Mouse (Mus musculus) E14TG2a.4 (cell line): Measurements from ENCODE around the gene Samt2.
"Not testable (repeated sequence)": the region's sequence is repeated elsewhere in the genome, so short reads cannot be mapped to it uniquely, and the experiment has no call there.

Source experiments
- H3K27me3 ChIP-seq: 2 replicates; pipeline ENCODE4 v1.6.1; 2014; ENCODE audit warnings: low read length, control low read depth; ENCODE audit not compliant: insufficient read depth
- H3K36me3 ChIP-seq: 2 replicates; pipeline ENCODE4 v1.6.1; 2014; ENCODE audit warnings: low read length, control low read depth; ENCODE audit not compliant: insufficient read depth
- H3K4me1 ChIP-seq: replicated peaks from 2 replicates; pipeline ENCODE4 v1.6.1; 2014; ENCODE audit warnings: low read depth, low read length, control low read depth
- H3K4me3 ChIP-seq: replicated peaks from 2 replicates; pipeline ENCODE4 v1.5.1; 2014; ENCODE audit warnings: mild to moderate bottlenecking, low read length
- H3K9me3 ChIP-seq: 2 replicates; pipeline ENCODE4 v1.6.1; 2014; ENCODE audit warnings: low read length, control low read depth

Samt2 gene

DNA sequence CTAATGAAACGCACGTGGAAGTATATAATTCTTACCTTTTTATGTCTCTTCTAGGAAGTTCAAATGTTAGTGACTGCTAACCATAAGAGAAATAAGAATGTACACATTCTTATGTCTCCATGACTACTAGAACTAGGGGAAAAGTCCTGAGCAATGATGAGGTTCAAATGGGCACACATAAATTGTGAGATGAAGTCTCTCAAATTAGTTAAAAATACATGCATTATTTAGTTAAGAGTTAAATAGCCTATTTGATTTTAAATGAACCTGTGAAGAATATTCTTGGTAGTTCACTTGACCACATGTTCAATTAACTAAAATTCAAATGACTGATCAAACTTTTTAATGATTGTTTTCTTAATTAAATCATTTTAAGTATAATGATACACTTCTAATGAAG lies at the start of gene Samt2:
Gene Samt2, minus strand, starts transcription at position 101 of the 400 bp plus-strand sequence.
- H3K36me3 ChIP-seq, H3K9me3 ChIP-seq, H3K27me3 ChIP-seq, H3K4me1 ChIP-seq, H3K4me3 ChIP-seq: not testable (repeated sequence)
